Mouse (Mus musculus) urinary bladder, adult 2 months (tissue): ENCODE measurements around the gene Gm28870. TPM values are rescaled to one million over a fixed set of nuclear protein-coding genes. Genes with fewer than 3 reads are reported as not detected.
"Not testable (repeated sequence)": the region's sequence is repeated elsewhere in the genome, so short reads cannot be mapped to it uniquely, and the experiment has no call there.

ENCODE experiments used
- DNase-seq: peaks from one replicate; pipeline ENCODE4 v3.0.0; 2022; ENCODE audit warnings: low spot score
- polyA plus RNA-seq: library from polyadenylated mRNA; depleted of rRNA; stranded (reverse); fragments of >200 nt; gene quantifications from 2 replicates; pipeline ENCODE4 v1.2.3, GENCODE M21; 2012; rRNA removed

Gm28870 gene
- not detected in 2 replicates for polyA plus RNA-seq

- not testable (repeated sequence) for DNase-seq
Measured at GRCm38 (mm10) chrY:50096976-50097375, at the start of gene Gm28870. TSS of gene Gm28870 (plus strand) at chrY:50097276.
